Mouse (Mus musculus) urinary bladder, postnatal 10 days (tissue): Measurements from ENCODE around the gene Taf3.

Experiments used
- DNase-seq: peaks from one replicate; pipeline ENCODE4 v3.0.0; 2022; ENCODE audit warnings: low spot score

Taf3 gene

DNA sequence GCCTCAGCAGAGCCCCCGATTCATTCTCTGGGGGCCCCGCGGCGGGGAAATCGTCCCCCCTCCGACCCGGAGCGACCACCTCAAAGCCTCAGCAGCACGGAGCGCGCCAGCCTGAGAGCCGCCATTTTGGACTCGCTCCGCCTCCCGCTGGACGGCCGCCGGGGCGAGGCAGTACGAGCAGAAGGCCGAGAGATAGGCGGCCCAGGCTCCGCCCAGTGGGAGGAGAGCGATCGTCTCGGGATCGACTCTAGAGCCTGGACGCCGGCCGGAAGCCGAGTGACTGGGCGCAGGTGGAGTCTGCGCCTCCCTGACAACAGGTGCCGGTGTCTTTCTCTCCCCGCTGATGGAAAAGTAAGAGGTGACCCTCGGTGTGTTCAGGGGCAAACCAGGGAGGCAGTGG lies at the start of gene Taf3:
Taf3 (minus strand) TSS at position 136 of the 400 bp plus-strand sequence.
- DNase-seq, result peak; percentile 71

- DNase-seq, result no peak
Observed at GRCm38 (mm10) chr2:10094327-10095100, 46.1 kb upstream of the Taf3 start.

GRCm38 (mm10) chr2:10087256-10087850 lies 39.0 kb upstream of the Taf3 start:
- DNase-seq, result no peak

DNA sequence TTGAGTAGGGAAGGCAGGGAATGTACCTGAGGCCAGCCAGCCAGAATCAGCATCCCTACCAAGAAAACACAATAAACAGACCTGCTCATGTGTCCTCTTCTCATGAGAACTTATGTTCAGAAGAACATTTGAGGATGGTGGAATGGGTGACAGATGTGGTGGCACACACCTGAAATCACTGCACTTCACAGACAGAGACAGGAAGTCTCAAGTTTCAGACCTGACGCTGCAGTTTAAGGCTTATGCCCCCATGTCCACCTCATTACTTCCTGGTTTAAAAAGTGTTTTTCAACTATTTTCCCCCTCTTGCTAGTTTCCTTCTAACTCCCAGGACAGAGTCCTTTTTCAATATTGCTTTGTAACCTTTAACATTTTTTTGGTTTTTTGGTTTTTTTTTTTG lies 34.3 kb upstream of the Taf3 start:
- no peak for DNase-seq

DNA sequence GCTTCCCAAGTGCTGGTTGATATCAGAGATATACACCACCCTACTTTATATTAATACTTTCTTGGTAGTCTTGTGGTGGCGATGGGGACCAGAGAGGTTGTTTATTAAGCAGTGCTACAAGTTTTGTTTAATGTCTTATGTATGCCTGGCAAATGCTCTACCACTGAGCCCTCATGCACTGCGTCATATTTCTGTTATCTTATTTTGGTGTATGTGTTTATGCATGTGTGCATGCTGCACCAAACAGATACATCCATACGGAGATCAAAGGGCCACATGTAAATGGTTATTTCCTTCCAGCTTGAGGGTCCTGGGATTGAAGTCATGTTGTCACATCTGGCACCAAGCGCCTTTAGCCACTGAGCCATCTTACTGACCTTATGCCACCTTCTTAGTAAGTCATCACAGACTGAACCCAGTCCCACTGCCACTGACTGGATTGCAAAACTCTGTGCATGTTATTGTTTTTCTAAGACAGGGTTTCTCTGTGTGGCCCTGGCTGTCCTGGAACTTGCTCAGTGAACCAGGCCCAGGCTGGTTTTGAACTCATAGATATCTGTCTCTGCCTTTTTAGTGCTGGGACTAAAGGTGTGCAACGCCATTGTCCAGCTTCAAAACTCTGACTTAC lies 33.2 kb upstream of the Taf3 start:
- no peak for DNase-seq

- DNase-seq, result peak; percentile 88
Observed at GRCm38 (mm10) chr2:10080310-10081010, 32.1 kb upstream of the Taf3 start, which contains the start of the genes Atp5c1 and Kin. Gene Atp5c1 (minus strand): TSS chr2:10080510. Gene Kin (plus strand): TSS chr2:10080593.

DNA sequence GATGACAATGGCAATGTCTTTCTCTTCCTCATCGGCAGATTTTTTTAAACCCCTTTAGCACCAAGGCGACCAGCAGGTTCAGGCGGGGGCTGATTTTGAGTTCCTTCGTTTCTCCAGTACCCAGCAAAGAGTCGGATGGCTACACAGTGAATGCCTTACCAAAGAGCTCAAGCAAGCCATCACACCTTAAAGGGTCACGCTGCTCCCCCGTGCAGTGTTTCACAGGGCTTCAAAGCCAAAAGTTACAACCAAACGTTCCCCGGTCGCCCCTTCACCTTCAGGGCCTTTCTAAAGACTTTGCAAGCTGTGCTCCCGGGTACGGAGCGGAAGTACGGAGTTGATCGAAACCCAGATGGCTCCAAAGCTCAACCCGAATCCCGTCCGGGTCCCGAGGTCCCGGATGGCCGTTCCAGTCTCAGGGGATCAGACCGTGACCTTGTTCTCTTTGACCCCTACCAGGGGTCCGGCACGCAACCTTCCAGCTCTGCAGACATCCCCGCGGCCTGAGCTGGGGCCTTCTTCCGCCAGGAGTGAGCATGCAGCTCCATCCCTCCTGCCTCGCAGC lies 31.4 kb upstream of the Taf3 start:
- DNase-seq, result no peak

- DNase-seq, result no peak
Observed at GRCm38 (mm10) chr2:10076675-10077074, 28.3 kb upstream of the Taf3 start.

- no peak for DNase-seq
Observed at GRCm38 (mm10) chr2:10074470-10074869, 26.1 kb upstream of the Taf3 start.

GRCm38 (mm10) chr2:10071751-10072150 lies 23.4 kb upstream of the Taf3 start:
- DNase-seq, result no peak

DNA sequence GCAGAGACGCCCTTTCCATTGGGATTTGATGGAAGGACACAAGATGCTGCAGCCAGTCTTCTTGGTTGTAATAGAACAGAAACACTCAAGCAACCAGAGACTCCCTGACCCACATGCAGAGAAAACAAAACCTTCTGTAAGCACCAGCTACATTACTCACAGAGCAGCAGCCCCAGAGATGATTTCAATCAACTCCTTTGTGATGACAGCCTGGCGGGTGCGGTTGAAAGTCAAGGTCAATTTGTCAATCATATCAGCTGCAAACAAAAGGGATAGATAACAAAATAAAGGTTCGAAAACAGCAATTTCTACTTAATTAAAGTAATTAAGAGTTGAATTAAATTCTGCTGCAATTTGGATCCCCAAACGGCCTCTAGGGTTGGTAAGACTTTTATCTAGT lies 10.4 kb upstream of the Taf3 start:
- no peak for DNase-seq

DNA sequence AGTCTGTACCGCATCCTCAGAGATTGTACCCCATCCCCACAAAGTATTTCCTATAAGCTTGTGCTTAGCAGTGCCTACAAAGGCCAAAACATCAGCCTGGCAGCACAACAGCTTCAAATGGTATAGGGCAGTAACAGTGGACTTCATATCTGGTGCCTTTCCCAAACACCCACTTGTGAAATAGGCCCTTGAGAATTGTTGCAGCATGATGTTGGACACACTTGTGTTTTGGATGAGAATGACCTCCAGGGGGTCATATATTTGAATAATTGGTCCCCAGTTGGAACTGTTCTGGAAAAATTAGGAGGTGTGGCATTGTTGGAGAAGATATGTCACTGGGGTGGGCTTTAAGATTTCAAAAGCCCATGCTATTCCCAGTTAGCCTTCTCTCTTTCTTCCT lies 3.6 kb upstream of the Taf3 start:
- DNase-seq, result no peak

DNA sequence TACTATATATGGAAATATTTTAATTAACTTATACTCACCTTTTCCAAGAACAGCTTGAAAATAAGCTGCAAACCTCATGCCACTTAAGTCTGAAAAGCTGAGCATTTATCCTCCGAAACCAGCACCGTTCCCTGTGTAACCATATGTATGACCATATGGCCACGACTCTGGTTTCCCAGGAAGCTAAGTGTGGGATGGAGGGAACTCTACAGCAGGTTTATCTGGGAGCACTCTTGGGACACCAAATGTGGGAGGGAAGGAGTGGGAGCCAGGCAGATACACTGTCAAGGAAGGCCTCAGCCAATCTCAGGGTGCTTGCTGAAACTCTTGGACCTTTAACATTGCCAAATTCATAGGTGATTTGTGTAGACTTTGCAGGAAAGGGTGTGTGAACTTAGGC lies 2.5 kb upstream of the Taf3 start:
- DNase-seq, result no peak

GRCm38 (mm10) chr2:10049456-10049855 lies 1.1 kb upstream of the Taf3 start:
- no peak for DNase-seq

DNA sequence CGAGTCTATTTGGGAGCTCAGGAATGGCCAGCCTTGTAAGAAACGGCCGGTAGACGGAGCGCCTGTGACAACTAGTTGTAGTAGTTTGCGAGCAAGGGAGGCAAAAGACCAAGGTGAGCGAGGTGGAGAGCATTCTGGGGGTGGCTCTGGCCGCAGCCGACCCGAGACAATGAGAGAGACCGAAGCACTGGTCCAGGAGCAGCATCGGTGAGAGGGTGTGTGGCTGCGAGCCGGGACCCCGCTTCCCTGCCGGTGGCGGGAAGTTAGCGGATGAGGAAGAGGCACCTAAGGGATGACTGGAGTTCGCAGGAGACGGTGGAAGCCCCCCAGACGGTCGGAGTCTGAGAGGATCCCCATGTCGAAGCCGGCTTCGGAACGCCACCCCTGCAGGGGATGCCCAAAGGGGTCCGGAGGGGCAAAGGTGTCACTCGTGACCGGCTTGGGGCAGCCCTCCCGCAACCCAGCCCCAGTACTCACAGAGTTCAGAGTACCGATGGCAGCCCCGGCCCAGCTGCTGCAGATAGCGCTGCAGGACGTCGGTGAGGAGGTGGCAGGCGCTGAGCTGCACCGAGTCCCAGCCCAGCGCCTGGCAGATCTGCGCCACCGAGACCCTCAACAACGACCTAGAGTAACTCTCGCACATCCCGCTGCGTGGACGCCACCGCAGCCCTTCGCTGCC lies 499 bp downstream of the Taf3 start:
- no peak for DNase-seq

DNA sequence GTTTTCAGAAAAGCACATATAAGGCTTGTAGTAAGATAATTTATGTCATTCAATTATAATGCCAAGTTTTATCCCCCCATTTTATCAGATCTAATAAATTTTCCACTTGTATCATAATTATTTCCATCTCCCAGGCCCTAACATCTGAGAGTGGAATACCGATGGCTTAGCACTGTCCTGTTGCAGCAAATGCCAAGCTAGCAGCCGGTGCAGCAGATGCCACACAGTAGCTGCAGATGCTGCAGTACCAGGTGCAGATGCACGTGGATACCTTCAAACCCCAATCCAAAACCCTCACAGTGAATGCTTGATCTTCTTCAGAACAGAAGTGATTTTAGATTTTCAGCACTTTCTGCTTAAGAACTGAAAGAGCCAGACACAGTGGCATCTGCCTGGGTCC lies 13.4 kb downstream of the Taf3 start:
- no peak for DNase-seq

GRCm38 (mm10) chr2:10033684-10034083 lies 14.7 kb downstream of the Taf3 start:
- no peak for DNase-seq

DNA sequence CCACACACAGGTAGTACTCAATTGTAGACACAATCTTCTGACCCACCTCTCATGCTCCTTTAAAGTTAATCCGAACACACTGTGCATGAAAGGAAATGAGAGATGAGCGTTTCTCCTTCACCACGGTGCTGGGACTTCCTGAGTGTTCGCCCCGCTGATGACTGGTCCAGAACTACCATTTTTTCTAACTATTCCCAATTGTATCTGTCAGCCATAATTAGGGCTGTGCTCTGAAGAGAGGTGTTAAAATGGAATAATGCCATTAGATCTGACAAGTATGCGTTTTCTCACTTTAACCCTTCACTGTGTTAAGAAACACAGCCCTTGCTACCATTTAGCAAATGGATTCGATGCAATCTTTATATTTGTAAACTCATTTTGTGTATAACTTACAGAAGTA lies 18.6 kb downstream of the Taf3 start:
- DNase-seq, result no peak

DNA sequence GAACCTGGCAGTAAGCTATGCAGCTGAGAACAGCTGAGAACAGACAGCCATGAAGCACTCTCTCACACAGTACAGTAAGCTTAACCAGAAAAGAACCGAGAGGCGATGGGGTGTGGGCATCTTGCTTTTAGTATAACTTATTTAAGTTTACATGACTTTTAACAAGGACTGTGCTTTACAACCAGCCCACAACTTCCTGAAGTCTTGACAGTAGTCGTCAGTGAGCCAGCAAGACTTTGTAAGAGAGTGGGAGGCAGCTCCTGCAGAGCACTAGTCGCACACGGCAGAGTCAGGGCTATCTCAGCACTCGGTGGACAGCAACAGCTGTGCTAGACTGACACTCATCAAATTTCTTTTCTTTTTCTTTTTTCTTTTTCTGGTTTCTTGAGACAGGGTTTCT lies 24.1 kb downstream of the Taf3 start:
- no peak for DNase-seq

DNA sequence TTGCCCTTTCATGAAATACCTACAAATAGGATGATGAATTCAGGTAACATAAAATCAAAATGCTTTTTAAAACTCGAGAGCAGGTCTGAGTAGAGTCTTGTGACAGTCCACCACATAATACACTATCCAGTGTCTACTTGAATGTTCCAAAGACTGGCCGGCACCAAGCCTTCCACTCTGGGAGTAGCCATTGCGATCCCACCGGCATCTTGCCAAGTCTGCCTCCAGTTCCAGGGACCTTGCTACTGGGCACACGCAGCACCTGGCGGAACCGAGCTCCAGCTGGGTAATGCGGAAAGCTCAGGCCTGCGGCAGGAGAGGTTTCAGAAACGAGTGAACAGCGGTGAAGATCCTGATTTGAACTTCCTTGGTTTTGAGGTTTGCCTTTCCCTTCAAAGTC lies 27.1 kb downstream of the Taf3 start:
- DNase-seq, result no peak

DNA sequence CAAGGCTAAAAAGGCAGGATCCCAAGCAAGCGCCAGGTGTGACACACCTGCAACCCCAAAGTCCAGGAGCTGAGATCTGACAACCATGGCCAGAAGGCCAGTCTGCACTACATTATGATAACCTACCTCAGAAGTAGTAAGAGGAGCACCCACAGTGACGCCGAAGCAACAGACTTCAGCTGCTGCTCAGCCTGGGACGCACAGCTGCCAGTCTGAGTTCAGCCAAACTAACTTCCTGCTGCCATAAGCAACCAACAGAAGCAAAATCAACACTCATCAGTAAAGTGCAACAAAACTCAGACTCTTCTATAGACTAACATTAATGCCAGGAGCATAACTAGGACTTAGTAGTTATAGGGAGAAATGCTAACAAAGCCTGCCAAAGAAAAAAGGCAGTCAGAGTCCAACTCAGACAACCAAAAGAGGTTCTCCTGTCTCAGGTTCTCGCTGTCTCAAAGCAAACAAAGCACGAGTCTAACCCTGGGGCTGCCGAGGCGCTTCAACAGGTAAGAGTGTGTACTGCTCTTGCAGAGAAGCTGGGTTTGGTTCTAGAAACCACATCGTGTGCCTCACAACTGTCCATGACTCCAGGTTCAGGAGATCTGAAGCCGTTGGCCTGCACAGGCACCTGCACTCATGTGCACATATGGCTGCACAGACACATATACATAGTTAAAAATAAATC lies 33.3 kb downstream of the Taf3 start:
- DNase-seq, result no peak
